Mouse (Mus musculus): Measurements from ENCODE around the gene Kcp. TPM values are rescaled to one million over a fixed set of nuclear protein-coding genes. Genes with fewer than 3 reads are reported as not detected.

Kcp gene
- polyA plus RNA-seq, 1 experiment from 2014 or later = 7.3 TPM

GRCm38 (mm10) chr6:29530050-29530449 lies 22.3 kb upstream of the Kcp start:
- no peak overlapping the region for H3K27ac ChIP-seq
- 58% methylated on average over 4 of the region's 4 CpGs for WGBS
- no peak overlapping the region for H3K4me3 ChIP-seq
- H3K4me1 ChIP-seq (replicated peaks) = peaks cover 40% of the 10 kb centered on the region
- H3K36me3 ChIP-seq = no peaks in the 10 kb centered on the region
- peaks cover 26% of the 10 kb centered on the region for H3K27me3 ChIP-seq
- ATAC-seq (replicated peaks; ENCODE audit: insufficient number of reproducible peaks, insufficient read depth, low FRiP score, low read depth) = no peak
- H3K4me2 ChIP-seq = no peak overlapping the region
- H3K9ac ChIP-seq = no peak overlapping the region
- no peaks in the 10 kb centered on the region for H3K9me3 ChIP-seq (replicated peaks)

- peaks cover 26% of the 10 kb centered on the region for H3K27me3 ChIP-seq
- no peaks in the 10 kb centered on the region for H3K36me3 ChIP-seq
- H3K9ac ChIP-seq = no peak overlapping the region
- H3K9me3 ChIP-seq (replicated peaks) = no peaks in the 10 kb centered on the region
- H3K4me1 ChIP-seq (replicated peaks) = peaks cover 40% of the 10 kb centered on the region
- 16% methylated on average over 2 of the region's 2 CpGs for WGBS
- H3K27ac ChIP-seq = 0 out of 2 replicates have a peak overlapping the region, but pooled peaks have one; percentile 36
- peak overlapping the region; percentile 90 for H3K4me2 ChIP-seq
- H3K4me3 ChIP-seq = peak overlapping the region; percentile 30
- ATAC-seq (replicated peaks; ENCODE audit: insufficient number of reproducible peaks, insufficient read depth, low FRiP score, low read depth) = no peak
These were observed 21.7 kb upstream of the Kcp start for GRCm38 (mm10) chr6:29529444-29529820.

- WGBS = 16% methylated on average over 13 of the region's 13 CpGs
- peak overlapping the region; percentile 65 for H3K4me3 ChIP-seq
- H3K27me3 ChIP-seq = peaks cover 26% of the 10 kb centered on the region
These were observed 21.1 kb upstream of the Kcp start for GRCm38 (mm10) chr6:29528561-29529443.

GRCm38 (mm10) chr6:29528165-29528505 lies 20.4 kb upstream of the Kcp start:
- H3K27me3 ChIP-seq = peaks cover 26% of the 10 kb centered on the region
- no peak for ATAC-seq (replicated peaks; ENCODE audit: insufficient number of reproducible peaks, insufficient read depth, low FRiP score, low read depth)
- H3K4me2 ChIP-seq = peak overlapping the region; percentile 90
- no peak overlapping the region for H3K9ac ChIP-seq
- H3K4me3 ChIP-seq = peak overlapping the region; percentile 65
- peaks cover 40% of the 10 kb centered on the region for H3K4me1 ChIP-seq (replicated peaks)
- no peak overlapping the region for H3K27ac ChIP-seq
- H3K36me3 ChIP-seq = no peaks in the 10 kb centered on the region
- no peaks in the 10 kb centered on the region for H3K9me3 ChIP-seq (replicated peaks)
- 10% methylated on average over 8 of the region's 8 CpGs for WGBS

More at GRCm38 (mm10) chr6:29528561-29529443, 21.1 kb upstream of the Kcp start:
- Histone ChIP-seq H3K36me3 (no peaks in the 10 kb centered on the region), H3K4me2 (peak overlapping the region; percentile 90), H3K4me1 (replicated peaks) (peaks cover 40% of the 10 kb centered on the region), H3K9me3 (replicated peaks) (no peaks in the 10 kb centered on the region), H3K27ac (0 out of 2 replicates have a peak overlapping the region, but pooled peaks have one; percentile 36), H3K9ac (no peak overlapping the region)
- 0 out of 2 replicates have a peak, but pooled peaks have one; percentile 44 for ATAC-seq (replicated peaks; ENCODE audit: insufficient number of reproducible peaks, insufficient read depth, low FRiP score, low read depth)

GRCm38 (mm10) chr6:29527361-29528164 lies 19.8 kb upstream of the Kcp start:
- Histone ChIP-seq H3K4me1 (replicated peaks) (peaks cover 40% of the 10 kb centered on the region), H3K9me3 (replicated peaks) (no peaks in the 10 kb centered on the region), H3K9ac (peak overlapping the region; percentile 65; the same call in 1 of the 2 replicates), H3K27ac (no peak overlapping the region), H3K4me2 (peak overlapping the region; percentile 90), H3K27me3 (peaks cover 26% of the 10 kb centered on the region), H3K4me3 (peak overlapping the region; percentile 65), H3K36me3 (no peaks in the 10 kb centered on the region)
- ATAC-seq (replicated peaks; ENCODE audit: insufficient number of reproducible peaks, insufficient read depth, low FRiP score, low read depth) = no peak
- WGBS = 6% methylated on average over 34 of the region's 34 CpGs

GRCm38 (mm10) chr6:29526281-29527251 lies 18.8 kb upstream of the Kcp start, which contains the start of gene Irf5:
Gene Irf5, plus strand, starts transcription at chr6:29526625.
- H3K9me3 ChIP-seq (replicated peaks) = no peaks in the 10 kb centered on the region
- H3K4me3 ChIP-seq = peak within 1 kb of the TSS; percentile 65
- 1% methylated on average over 74 of the region's 96 CpGs for WGBS
- peak within 1 kb of the TSS; percentile 90 for H3K4me2 ChIP-seq
- peak within 1 kb of the TSS; percentile 65 for H3K9ac ChIP-seq
- ATAC-seq (replicated peaks; ENCODE audit: insufficient number of reproducible peaks, insufficient read depth, low FRiP score, low read depth) = peak; percentile 50
- H3K27me3 ChIP-seq = peaks cover 26% of the 10 kb centered on the region
- no peaks in the 10 kb centered on the region for H3K36me3 ChIP-seq
- peaks cover 40% of the 10 kb centered on the region for H3K4me1 ChIP-seq (replicated peaks)
- no peak within 1 kb of the TSS for H3K27ac ChIP-seq

- Histone ChIP-seq H3K27ac (no peak overlapping the region), H3K4me1 (replicated peaks) (peaks cover 40% of the 10 kb centered on the region), H3K36me3 (no peaks in the 10 kb centered on the region), H3K9me3 (replicated peaks) (no peaks in the 10 kb centered on the region), H3K4me2 (no peak overlapping the region), H3K9ac (no peak overlapping the region), H3K4me3 (no peak overlapping the region), H3K27me3 (peaks cover 26% of the 10 kb centered on the region)
- WGBS = 76% methylated on average over 6 of the region's 6 CpGs
- no peak for ATAC-seq (replicated peaks; ENCODE audit: insufficient number of reproducible peaks, insufficient read depth, low FRiP score, low read depth)
These were observed 17.5 kb upstream of the Kcp start for GRCm38 (mm10) chr6:29525256-29525655.

GRCm38 (mm10) chr6:29524034-29524489 lies 16.3 kb upstream of the Kcp start:
- H3K27ac ChIP-seq = no peak overlapping the region
- 27% methylated on average over 6 of the region's 6 CpGs for WGBS

GRCm38 (mm10) chr6:29523301-29524033 lies 15.7 kb upstream of the Kcp start:
- peaks cover 25% of the 10 kb centered on the region for H3K4me1 ChIP-seq (replicated peaks)
- H3K27me3 ChIP-seq = peaks cover 23% of the 10 kb centered on the region
- H3K27ac ChIP-seq = no peak overlapping the region
- H3K36me3 ChIP-seq = no peaks in the 10 kb centered on the region
- no peak overlapping the region for H3K4me3 ChIP-seq
- H3K9ac ChIP-seq = no peak overlapping the region
- H3K4me2 ChIP-seq = no peak overlapping the region
- WGBS = 68% methylated on average over 12 of the region's 12 CpGs
- no peak; the same call in 1 of the 2 replicates for ATAC-seq (replicated peaks; ENCODE audit: insufficient number of reproducible peaks, insufficient read depth, low FRiP score, low read depth)
- H3K9me3 ChIP-seq (replicated peaks) = no peaks in the 10 kb centered on the region

More at GRCm38 (mm10) chr6:29524034-29524489, 16.3 kb upstream of the Kcp start:
- H3K36me3 ChIP-seq = no peaks in the 10 kb centered on the region
- H3K27me3 ChIP-seq = peaks cover 26% of the 10 kb centered on the region
- H3K9ac ChIP-seq = no peak overlapping the region
- H3K4me2 ChIP-seq = no peak overlapping the region
- no peaks in the 10 kb centered on the region for H3K9me3 ChIP-seq (replicated peaks)
- no peak overlapping the region for H3K4me3 ChIP-seq
- H3K4me1 ChIP-seq (replicated peaks) = peaks cover 31% of the 10 kb centered on the region
- no peak for ATAC-seq (replicated peaks; ENCODE audit: insufficient number of reproducible peaks, insufficient read depth, low FRiP score, low read depth)
